Mouse (Mus musculus) heart, postnatal 14 days (tissue): ENCODE results near the gene Kirrel2. TPM values are rescaled to one million over a fixed set of nuclear protein-coding genes. Genes with fewer than 3 reads are reported as not detected.
A peak's percentile ranks its signal among the peaks of the same experiment; 100 is the strongest.

ENCODE experiments used
- DNase-seq, 2 experiments: peaks; one replicate each; pipeline ENCODE4 v3.0.0; 2021 to 2022
- intact Hi-C: fragments of 180-260 bp; cut with DNase I; formaldehyde crosslinking; loops from one replicate; pipeline ENCODE4 v1.15.1; 2025
- total RNA-seq, 2 experiments: library from RNA; stranded (reverse); gene quantifications; 2 replicates each; pipeline ENCODE4 v1.2.3; 2021

The Kirrel2 gene
- total RNA-seq, 2 experiments from 2014 or later, result not detected

DNA sequence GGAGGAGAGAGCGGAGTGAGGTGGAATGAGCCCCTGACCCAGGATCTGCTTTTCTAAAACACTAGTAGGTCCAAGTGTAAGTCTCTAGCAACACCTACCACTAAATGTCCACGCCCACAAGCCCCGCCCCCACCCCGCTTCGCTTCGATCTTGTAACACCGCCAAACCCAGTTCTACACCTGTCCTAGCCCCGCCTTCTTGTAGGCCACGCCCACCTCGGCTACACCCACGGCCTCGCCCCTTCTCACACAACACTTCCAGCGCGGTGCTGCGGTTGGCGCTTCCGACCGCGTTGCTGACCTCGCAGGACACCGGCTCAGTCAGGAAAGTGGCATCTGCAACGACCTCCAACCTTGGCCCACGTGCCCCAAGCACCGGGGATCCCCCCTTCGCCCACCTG is 3.7 kb downstream of the Kirrel2 start:
- intact Hi-C loops, result no loop called here
- no peak for DNase-seq

DNA sequence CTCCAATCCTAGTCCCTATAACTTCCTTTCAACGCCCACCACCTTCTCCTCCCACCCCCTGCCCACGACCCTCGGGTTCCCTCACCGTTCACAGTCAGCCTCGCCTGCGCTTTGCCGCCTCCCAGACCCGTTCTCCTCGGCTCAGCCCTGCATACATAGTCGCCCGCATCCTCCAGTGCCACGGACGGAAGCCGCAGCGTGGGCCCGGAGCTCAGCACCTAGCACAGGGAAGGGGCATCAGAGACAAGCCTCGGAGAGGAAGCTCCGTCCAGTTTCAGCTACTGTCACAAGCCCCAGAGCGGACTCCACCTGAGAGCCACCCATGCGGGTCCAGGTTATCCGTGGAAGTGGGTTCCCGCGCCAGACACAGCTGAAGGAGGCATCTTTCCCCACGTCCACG is 4.2 kb downstream of the Kirrel2 start:
- intact Hi-C loops, result no loop called here

DNA sequence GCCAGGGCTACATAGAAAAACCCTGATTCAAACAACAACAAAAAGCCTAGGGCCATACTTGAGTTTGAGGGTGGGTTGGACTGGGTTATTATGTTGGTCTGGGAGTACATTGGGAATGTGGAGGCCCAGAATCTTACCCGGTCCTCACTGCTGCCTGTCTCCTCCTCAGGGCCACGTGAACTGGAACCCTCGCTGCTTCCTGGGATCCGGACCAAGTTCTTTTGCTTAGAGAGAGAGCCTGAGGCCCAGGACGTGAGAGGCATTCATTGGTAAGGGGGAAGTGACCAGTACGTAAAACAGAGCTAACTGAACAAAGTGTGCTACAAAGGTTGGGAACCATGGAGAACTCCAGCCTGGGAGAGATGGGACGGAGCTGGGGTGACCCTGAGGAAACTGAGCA is 7.2 kb downstream of the Kirrel2 start:
- intact Hi-C loops, result no loop called here
- DNase-seq, result no peak

More for the DNA sequence above, 4.2 kb downstream of the Kirrel2 start:
- DNase-seq, result no peak

DNA sequence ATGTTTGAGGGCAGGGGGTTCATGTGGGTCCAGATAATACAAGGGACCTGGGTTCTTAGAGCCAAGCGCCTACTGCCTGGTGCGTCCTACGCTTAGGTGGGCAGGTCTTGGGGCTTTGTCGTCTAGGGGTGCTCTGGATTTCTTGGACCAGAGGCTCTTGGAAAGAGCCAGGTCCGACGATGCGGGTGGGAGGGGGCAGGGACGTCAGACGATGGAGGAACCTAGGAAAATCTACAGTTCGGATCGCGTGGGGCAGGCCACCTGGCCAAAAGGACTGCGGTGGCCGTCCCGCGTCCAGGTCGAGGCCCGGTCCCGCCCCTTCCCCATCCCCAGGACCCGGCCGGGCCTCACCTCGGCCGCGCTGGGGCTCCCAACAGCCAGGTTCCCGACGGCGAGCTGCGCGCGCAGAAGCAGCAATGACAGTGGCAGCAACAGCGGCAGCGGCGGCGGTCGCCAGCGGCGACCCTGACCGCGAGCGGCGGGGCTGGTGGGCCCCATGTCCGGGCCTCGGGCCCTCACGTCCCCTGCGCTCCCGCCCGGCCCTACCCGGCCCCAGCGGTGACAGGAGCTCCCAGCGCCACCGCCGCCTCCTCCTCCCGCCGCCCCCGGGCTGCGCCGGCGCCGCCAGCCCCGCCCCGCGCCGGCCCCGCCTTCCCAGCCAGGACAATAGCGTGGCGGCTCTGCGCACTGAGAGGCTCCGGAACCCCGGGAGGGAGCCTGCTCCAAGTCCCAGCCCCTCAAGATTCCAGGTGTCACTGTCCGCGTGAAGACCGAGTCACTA is 12.3 kb downstream of the Kirrel2 start, which contains the start of gene Aplp1:
Gene Aplp1 (minus strand): TSS at position 565 of the 781 bp plus-strand sequence.
- intact Hi-C loops, result loop anchor here (5.0 kb wide), 1 partner anchor 47 kb away; the partner anchor contains the start of gene Prodh2
- DNase-seq, result peak; percentile 60 to 71

GRCm38 (mm10) chr7:30444154-30444970 is 13.1 kb downstream of the Kirrel2 start:
- intact Hi-C loops, result loop anchor here (5.0 kb wide), 1 partner anchor 48 kb away; the partner anchor contains the start of gene Prodh2

DNA sequence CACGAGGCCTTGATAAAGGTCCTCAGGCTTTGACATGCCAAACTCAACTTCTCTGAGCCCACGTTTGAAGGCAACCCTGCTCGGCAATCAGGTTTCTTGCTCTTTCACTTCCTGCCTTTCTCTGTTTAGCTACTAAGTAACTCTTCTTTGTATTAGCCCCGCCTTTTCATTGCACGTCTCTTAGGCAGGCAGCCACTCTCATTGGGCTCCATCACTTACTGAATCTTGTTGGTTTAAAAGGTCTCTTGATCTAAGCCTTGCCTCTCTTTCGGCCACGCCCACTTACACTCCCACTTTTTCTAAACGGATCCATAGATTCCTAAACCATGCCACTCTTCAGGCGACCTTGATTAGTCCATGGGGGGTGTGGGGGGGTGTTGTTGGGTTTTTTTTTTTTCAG is 13.8 kb downstream of the Kirrel2 start:
- intact Hi-C loops, result loop anchor here (5.0 kb wide), 1 partner anchor 49 kb away; the partner anchor contains the start of gene Prodh2
- no peak for DNase-seq

More at GRCm38 (mm10) chr7:30444154-30444970, 13.1 kb downstream of the Kirrel2 start:
- DNase-seq, result peak in 1 of 2 experiments; percentile 20

DNA sequence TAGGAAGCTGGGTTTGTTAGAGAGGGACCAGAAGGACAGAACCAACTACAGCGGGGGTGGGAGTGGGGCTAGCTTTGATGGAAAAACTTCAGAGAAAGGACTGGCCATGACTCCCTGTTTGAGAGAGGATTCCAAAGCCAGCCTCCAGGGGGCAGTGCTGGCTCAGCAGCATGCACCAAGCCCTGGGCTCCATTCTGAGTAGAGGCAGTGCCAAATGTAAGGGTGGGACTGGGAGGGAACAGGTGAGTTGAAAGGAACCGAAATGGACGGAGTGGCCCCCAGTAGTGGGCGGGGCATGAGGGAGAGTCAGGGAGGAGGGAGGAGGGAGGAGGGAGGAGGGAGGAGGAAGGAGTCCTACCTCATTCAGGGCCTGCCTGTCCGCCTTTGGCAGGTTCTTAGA is 16.8 kb downstream of the Kirrel2 start:
- intact Hi-C loops, result loop anchor here (5.0 kb wide), 1 partner anchor 52 kb away; the partner anchor contains the start of gene Prodh2
- DNase-seq, result peak; percentile 51 to 64

DNA sequence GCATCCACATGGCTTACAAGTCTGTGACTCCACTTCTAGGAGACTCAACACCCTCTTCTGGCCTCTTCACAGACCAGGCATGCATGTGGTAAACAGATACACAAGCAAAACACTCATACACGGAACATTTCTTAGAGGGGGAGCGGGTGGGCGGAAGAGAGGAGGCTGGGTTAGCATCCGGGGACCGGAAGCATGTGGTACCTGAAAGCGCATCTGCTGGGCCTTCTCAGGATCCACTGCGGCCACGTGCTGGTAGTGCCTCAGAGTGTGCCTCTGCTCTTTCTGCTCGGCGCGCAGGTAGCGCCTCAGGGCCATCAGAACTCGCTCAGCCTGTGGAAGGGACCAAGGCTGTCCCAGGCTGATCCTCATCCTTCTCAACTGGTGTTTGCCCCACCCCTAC is 17.8 kb downstream of the Kirrel2 start:
- intact Hi-C loops, result loop anchor here (5.0 kb wide), 1 partner anchor 53 kb away; the partner anchor contains the start of gene Prodh2

DNA sequence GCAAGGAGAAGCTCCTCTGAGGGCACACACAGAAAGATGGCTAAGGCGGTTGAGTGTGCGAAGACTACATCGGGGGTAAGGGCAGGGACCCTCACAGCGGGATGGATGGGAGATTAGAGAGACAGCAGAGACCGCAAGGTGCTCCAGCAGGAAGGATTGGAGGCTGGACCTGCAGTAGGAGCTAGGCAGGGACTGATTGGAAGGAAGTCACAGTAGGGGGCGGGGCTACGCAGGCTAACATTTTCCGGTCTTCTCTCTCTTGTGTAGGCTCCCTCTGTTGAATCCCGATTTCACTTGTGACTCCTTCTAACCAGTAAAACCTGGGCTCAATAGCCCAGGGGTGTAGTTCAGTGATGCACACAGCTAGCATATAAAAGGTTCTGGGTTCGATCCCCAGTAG is 20.6 kb downstream of the Kirrel2 start:
- no peak for DNase-seq
- intact Hi-C loops, result no loop called here

More for the DNA sequence above, 17.8 kb downstream of the Kirrel2 start:
- no peak for DNase-seq

GRCm38 (mm10) chr7:30435156-30435555 is 22.3 kb downstream of the Kirrel2 start:
- DNase-seq, result no peak
- intact Hi-C loops, result no loop called here

DNA sequence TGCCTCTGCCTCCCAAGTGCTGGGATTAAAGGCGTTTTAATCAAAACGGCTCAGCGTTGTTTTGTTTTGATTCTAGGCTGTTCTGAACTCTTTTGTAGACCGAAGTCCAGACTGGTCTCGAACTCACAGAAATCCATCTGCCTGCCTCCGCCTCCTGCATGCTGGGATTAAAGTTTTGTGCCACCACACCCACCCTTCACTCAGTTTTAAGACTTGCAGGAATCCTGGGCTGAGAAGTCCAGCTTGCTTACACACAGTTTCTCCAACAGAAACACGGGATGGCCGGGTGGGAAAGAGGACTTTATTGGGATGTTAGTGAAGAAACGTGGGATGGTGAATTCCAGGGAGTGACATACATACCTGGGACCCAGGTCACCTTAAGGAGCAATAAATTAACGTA is 22.8 kb downstream of the Kirrel2 start:
- DNase-seq, result no peak
- intact Hi-C loops, result no loop called here

DNA sequence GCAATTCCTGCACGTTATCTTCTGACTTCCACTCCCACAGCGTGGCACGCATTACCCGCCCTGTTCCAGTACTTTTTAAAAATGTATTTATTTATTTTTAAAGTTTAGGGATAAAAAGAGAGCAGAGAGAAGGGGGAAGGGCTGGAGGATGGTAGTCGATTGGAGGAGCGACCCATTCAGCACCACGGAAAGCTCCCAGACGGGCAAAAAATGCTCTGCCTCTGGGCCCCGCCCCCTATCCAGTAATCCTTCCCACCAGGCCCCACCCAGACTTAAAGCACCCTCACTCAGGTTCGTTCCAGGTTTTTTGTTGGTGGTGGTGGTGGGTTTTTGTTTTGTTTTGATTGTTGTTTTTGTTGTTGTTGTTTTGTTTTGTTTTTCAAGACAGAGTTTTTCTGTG is 23.3 kb downstream of the Kirrel2 start:
- peak; percentile 50 to 72 for DNase-seq
- intact Hi-C loops, result no loop called here

DNA sequence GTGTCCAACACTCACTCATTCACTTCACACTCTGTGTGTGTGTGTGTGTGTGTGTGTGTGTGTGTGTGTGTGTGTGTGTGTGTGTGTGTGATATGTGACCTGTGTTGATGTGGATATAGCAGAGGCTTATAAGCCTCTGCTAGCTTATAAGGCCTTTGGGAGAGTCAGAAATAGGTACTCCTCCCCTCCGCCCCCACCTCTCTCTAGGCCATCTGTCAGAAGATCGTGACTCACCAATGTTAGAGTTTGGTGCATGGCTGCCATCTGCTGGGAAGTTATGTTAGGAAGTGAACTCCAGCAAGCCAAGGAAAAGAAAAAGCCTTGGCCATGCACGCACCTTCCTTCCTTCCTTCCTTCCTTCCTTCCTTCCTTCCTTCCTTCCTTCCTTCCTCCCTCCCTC is 25.7 kb downstream of the Kirrel2 start:
- peak; percentile 49 to 62 for DNase-seq
- intact Hi-C loops, result loop anchor here (1.0 kb wide), 1 partner anchor 58 kb away; no protein-coding TSS in a partner anchor

DNA sequence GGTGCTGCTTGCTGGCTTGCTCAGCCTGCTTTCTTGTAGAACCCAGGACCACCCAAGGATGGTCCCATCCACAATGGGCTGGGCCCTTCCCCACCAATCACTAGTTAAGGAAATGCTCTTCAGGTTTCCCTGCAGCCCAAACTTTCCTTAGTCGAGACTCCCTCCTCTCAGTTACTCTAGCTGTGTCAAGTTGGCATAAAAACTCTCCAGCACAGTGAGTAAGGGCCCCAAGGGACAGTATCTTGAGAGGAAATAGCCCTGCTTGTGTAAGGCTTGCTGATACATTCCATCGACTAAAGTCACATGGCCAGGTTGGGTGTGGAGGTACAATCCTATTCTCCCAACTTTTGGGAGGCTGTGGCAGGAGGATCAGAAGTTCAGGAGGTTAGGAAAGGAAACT is 27.3 kb downstream of the Kirrel2 start:
- intact Hi-C loops, result no loop called here
- DNase-seq, result no peak

- DNase-seq, result no peak
- intact Hi-C loops, result no loop called here
Observed at GRCm38 (mm10) chr7:30429327-30429726, 28.2 kb downstream of the Kirrel2 start.

DNA sequence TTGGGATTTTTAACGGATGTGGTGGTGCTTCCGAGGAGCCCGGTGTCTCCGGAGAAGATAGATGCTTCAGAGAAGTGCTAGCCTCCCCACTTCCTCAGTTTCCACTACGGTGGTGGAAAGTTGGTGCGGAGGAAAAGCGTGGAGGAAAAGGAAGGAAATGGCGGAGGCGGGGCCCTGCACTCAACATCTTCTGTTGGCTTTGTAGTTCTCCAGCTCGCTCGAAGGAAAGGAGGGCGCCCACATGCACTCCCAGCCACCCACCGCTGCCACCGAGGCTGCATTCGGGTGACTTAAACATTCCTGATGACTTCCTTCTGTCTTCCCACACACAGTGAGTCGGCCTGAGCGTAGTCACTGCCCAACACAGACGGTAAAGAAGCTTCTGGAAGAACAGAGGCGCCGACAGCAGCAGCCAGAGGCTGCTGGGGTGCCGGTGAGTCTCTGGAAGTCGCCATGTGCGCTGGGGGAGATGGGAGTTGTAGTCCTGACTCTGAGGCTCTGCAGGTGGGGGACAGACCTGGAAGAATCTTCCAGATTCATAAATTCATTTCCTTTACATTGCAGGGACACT is 34.3 kb downstream of the Kirrel2 start:
- peak; percentile 10 to 19 for DNase-seq
- intact Hi-C loops, result no loop called here

GRCm38 (mm10) chr7:30422560-30422959 is 34.9 kb downstream of the Kirrel2 start:
- no peak for DNase-seq
- intact Hi-C loops, result no loop called here

GRCm38 (mm10) chr7:30421890-30422435 is 35.5 kb downstream of the Kirrel2 start:
- intact Hi-C loops, result no loop called here
- peak; percentile 80 to 81 for DNase-seq

DNA sequence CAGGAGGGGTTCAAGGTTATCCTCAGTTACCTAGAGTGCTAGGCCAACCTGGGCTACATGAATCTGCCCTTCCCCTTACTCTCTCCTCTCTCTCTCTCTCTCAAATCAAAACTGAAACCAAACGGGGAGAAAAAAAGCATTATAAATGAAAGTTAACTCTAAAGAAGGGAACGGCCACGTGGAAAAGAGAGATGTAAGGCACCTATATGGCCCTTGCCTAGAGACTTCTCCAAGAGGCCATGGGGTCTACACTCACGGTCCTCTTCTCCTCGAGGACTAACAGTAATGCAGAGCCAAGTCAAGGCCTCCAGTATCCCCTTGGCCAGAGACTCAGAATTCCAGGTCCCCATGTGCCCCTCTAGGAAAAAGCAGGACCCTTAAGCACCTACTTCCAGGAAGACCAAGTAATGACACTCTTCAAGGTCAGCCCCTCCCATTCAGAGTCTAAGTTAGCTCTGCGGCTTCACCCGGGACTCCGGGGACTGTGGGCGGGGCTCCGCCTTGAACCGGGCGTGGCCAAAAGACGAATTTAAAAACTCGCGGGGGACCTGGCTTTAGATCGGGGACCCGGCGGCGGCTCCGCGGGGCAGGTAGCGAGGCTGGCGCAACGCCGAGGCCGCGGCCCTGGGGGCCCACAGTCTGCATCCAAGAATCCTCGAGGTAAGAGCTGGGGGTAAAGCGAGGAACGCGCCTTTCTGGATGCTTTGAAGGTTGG is 36.2 kb downstream of the Kirrel2 start, which contains the start of gene Nfkbid:
Gene Nfkbid (plus strand): TSS at position 558 of the 715 bp plus-strand sequence.
- DNase-seq, result peak; percentile 51 to 63
- intact Hi-C loops, result no loop called here

DNA sequence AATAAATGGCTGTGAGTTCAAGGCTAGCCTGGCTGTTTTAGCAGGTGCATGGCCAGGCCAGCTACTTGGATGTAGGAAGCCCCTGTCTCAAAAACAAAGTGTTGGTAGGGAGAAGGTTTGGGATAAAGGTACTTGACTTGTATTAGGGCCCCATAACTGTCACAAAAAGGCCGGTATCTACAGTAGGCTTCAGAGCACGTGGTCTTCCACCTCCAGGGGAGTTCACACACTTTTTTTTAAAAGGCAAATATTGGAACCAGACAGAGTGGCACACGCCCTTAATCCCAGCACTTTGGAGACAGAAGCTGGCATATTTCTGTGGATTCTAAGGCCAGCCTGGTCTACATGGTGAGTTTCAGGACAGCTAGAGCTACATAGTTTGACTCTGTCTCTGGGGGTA is 36.8 kb downstream of the Kirrel2 start:
- intact Hi-C loops, result no loop called here
- no peak for DNase-seq
